Mouse (Mus musculus): ENCODE measurements around the gene Prex1. TPM values are rescaled to one million over a fixed set of nuclear protein-coding genes. Genes with fewer than 3 reads are reported as not detected.

The Prex1 gene
- polyA plus RNA-seq, 1 experiment from 2014 or later, result 47.8 TPM

- H3K4me1 ChIP-seq, result peaks cover 58% of the 10 kb centered on the region
- no peak overlapping the region for H3K27ac ChIP-seq
- H3K9ac ChIP-seq, result no peak overlapping the region
- WGBS, result 32% methylated on average over 18 of the region's 18 CpGs
- 0 out of 2 replicates have a peak, but pooled peaks cover 4% of the 10 kb centered on the region for H3K27me3 ChIP-seq (replicated peaks)
- no peak for ATAC-seq (ENCODE audit: low FRiP score, low read depth)
- H3K36me3 ChIP-seq, result no peaks in the 10 kb centered on the region
- no peaks in the 10 kb centered on the region for H3K9me3 ChIP-seq
- 0 out of 2 replicates have a peak overlapping the region, but pooled peaks have one; percentile 18 for H3K4me2 ChIP-seq (replicated peaks)
- H3K4me3 ChIP-seq, result no peak overlapping the region
Observed at GRCm38 (mm10) chr2:166553502-166554168, 160.0 kb downstream of the Prex1 start.

GRCm38 (mm10) chr2:166552657-166553056 is 161.0 kb downstream of the Prex1 start:
- Histone ChIP-seq H3K4me3 (no peak overlapping the region), H3K9me3 (no peaks in the 10 kb centered on the region), H3K4me1 (peaks cover 52% of the 10 kb centered on the region), H3K27ac (no peak overlapping the region), H3K27me3 (replicated peaks) (0 out of 2 replicates have a peak, but pooled peaks cover 4% of the 10 kb centered on the region), H3K36me3 (no peaks in the 10 kb centered on the region), H3K9ac (no peak overlapping the region), H3K4me2 (replicated peaks) (no peak overlapping the region)
- 34% methylated on average over 6 of the region's 6 CpGs for WGBS
- ATAC-seq (ENCODE audit: low FRiP score, low read depth), result no peak

- no peak overlapping the region for H3K4me3 ChIP-seq
- H3K4me2 ChIP-seq (replicated peaks), result 0 out of 2 replicates have a peak overlapping the region, but pooled peaks have one; percentile 15
- no peaks in the 10 kb centered on the region for H3K36me3 ChIP-seq
- ATAC-seq (ENCODE audit: low FRiP score, low read depth), result no peak
- H3K9ac ChIP-seq, result no peak overlapping the region
- no peaks in the 10 kb centered on the region for H3K9me3 ChIP-seq
- WGBS, result 24% methylated on average over 15 of the region's 15 CpGs
- H3K4me1 ChIP-seq, result peaks cover 50% of the 10 kb centered on the region
- no peak overlapping the region for H3K27ac ChIP-seq
- H3K27me3 ChIP-seq (replicated peaks), result 0 out of 2 replicates have a peak, but pooled peaks cover 4% of the 10 kb centered on the region
Observed at GRCm38 (mm10) chr2:166551831-166552498, 161.7 kb downstream of the Prex1 start.

- peak; percentile 55 for ATAC-seq (ENCODE audit: low FRiP score, low read depth)
- H3K4me1 ChIP-seq, result peaks cover 60% of the 10 kb centered on the region
- peak overlapping the region; percentile 26; the same call in 1 of the 2 replicates for H3K27ac ChIP-seq
- no peaks in the 10 kb centered on the region for H3K36me3 ChIP-seq
- H3K9ac ChIP-seq, result no peak overlapping the region; the same call in 1 of the 2 replicates
- WGBS, result 56% methylated on average over 8 of the region's 8 CpGs
- H3K4me2 ChIP-seq (replicated peaks), result no peak overlapping the region; the same call in 1 of the 2 replicates
- 0 out of 2 replicates have a peak, but pooled peaks cover 4% of the 10 kb centered on the region for H3K27me3 ChIP-seq (replicated peaks)
- H3K4me3 ChIP-seq, result no peak overlapping the region
- H3K9me3 ChIP-seq, result no peaks in the 10 kb centered on the region
Observed at GRCm38 (mm10) chr2:166549871-166550270, 163.8 kb downstream of the Prex1 start.

GRCm38 (mm10) chr2:166549069-166549468 is 164.6 kb downstream of the Prex1 start:
- H3K4me1 ChIP-seq, result peaks cover 58% of the 10 kb centered on the region
- ATAC-seq (ENCODE audit: low FRiP score, low read depth), result no peak

GRCm38 (mm10) chr2:166545580-166545979 is 168.1 kb downstream of the Prex1 start:
- H3K9ac ChIP-seq, result 0 out of 2 replicates have a peak overlapping the region, but pooled peaks have one; percentile 9
- H3K27me3 ChIP-seq (replicated peaks), result no peaks in the 10 kb centered on the region

More at GRCm38 (mm10) chr2:166549069-166549468, 164.6 kb downstream of the Prex1 start:
- no peaks in the 10 kb centered on the region for H3K36me3 ChIP-seq
- no peak overlapping the region for H3K4me2 ChIP-seq (replicated peaks)
- WGBS, result 83% methylated on average over 5 of the region's 5 CpGs
- no peaks in the 10 kb centered on the region for H3K9me3 ChIP-seq
- H3K27ac ChIP-seq, result peak overlapping the region; percentile 26; the same call in 1 of the 2 replicates
- H3K4me3 ChIP-seq, result no peak overlapping the region
- H3K27me3 ChIP-seq (replicated peaks), result no peaks in the 10 kb centered on the region
- H3K9ac ChIP-seq, result no peak overlapping the region; the same call in 1 of the 2 replicates

GRCm38 (mm10) chr2:166544575-166545251 is 168.9 kb downstream of the Prex1 start:
- no peak overlapping the region for H3K4me3 ChIP-seq
- H3K9ac ChIP-seq, result no peak overlapping the region
- no peaks in the 10 kb centered on the region for H3K27me3 ChIP-seq (replicated peaks)
- no peak overlapping the region for H3K27ac ChIP-seq
- no peak overlapping the region for H3K4me2 ChIP-seq (replicated peaks)
- H3K36me3 ChIP-seq, result no peaks in the 10 kb centered on the region
- no peaks in the 10 kb centered on the region for H3K9me3 ChIP-seq
- H3K4me1 ChIP-seq, result peaks cover 30% of the 10 kb centered on the region
- 58% methylated on average over 7 of the region's 7 CpGs for WGBS
- ATAC-seq (ENCODE audit: low FRiP score, low read depth), result no peak

More at GRCm38 (mm10) chr2:166545580-166545979, 168.1 kb downstream of the Prex1 start:
- no peaks in the 10 kb centered on the region for H3K9me3 ChIP-seq
- no peak for ATAC-seq (ENCODE audit: low FRiP score, low read depth)
- H3K4me1 ChIP-seq, result peaks cover 39% of the 10 kb centered on the region
- no peak overlapping the region for H3K4me3 ChIP-seq
- WGBS, result 71% methylated on average over 4 of the region's 4 CpGs
- H3K4me2 ChIP-seq (replicated peaks), result no peak overlapping the region
- H3K36me3 ChIP-seq, result no peaks in the 10 kb centered on the region
- no peak overlapping the region for H3K27ac ChIP-seq

- Histone ChIP-seq H3K27ac (no peak overlapping the region; the same call in 1 of the 2 replicates), H3K4me3 (no peak overlapping the region), H3K4me2 (replicated peaks) (peak overlapping the region; percentile 18; the same call in 1 of the 2 replicates), H3K9ac (no peak overlapping the region), H3K9me3 (no peaks in the 10 kb centered on the region), H3K4me1 (peaks cover 21% of the 10 kb centered on the region), H3K27me3 (replicated peaks) (no peaks in the 10 kb centered on the region), H3K36me3 (no peaks in the 10 kb centered on the region)
- 25% methylated on average over 11 of the region's 11 CpGs for WGBS
- no peak for ATAC-seq (ENCODE audit: low FRiP score, low read depth)
Observed at GRCm38 (mm10) chr2:166541112-166541928, 172.3 kb downstream of the Prex1 start.

GRCm38 (mm10) chr2:166540216-166540615 is 173.4 kb downstream of the Prex1 start:
- no peaks in the 10 kb centered on the region for H3K9me3 ChIP-seq
- H3K9ac ChIP-seq, result no peak overlapping the region
- H3K36me3 ChIP-seq, result no peaks in the 10 kb centered on the region
- peaks cover 20% of the 10 kb centered on the region for H3K4me1 ChIP-seq
- no peak overlapping the region for H3K4me2 ChIP-seq (replicated peaks)
- H3K4me3 ChIP-seq, result no peak overlapping the region
- no peak overlapping the region for H3K27ac ChIP-seq
- H3K27me3 ChIP-seq (replicated peaks), result no peaks in the 10 kb centered on the region
- WGBS, result 86% methylated on average over 1 of the region's 1 CpGs
- no peak for ATAC-seq (ENCODE audit: low FRiP score, low read depth)

- no peaks in the 10 kb centered on the region for H3K9me3 ChIP-seq
- H3K4me1 ChIP-seq, result peaks cover 20% of the 10 kb centered on the region
- ATAC-seq (ENCODE audit: low FRiP score, low read depth), result no peak
- H3K9ac ChIP-seq, result no peak overlapping the region
- WGBS, result 94% methylated on average over 3 of the region's 3 CpGs
- H3K27ac ChIP-seq, result no peak overlapping the region
- no peak overlapping the region for H3K4me3 ChIP-seq
- no peaks in the 10 kb centered on the region for H3K27me3 ChIP-seq (replicated peaks)
- no peak overlapping the region for H3K4me2 ChIP-seq (replicated peaks)
- no peaks in the 10 kb centered on the region for H3K36me3 ChIP-seq
Observed at GRCm38 (mm10) chr2:166536896-166537295, 176.7 kb downstream of the Prex1 start.

GRCm38 (mm10) chr2:166535519-166535918 is 178.1 kb downstream of the Prex1 start:
- ATAC-seq (ENCODE audit: low FRiP score, low read depth), result no peak
- Histone ChIP-seq H3K9me3 (no peaks in the 10 kb centered on the region), H3K27me3 (replicated peaks) (no peaks in the 10 kb centered on the region), H3K27ac (no peak overlapping the region), H3K4me1 (peaks cover 8% of the 10 kb centered on the region), H3K4me3 (no peak overlapping the region), H3K9ac (no peak overlapping the region), H3K4me2 (replicated peaks) (no peak overlapping the region), H3K36me3 (no peaks in the 10 kb centered on the region)
- 58% methylated on average over 11 of the region's 11 CpGs for WGBS
